Mouse (Mus musculus): ENCODE results near the gene Srbd1. TPM values are rescaled to one million over a fixed set of nuclear protein-coding genes. Genes with fewer than 3 reads are reported as not detected.

Srbd1 gene
- polyA plus RNA-seq, 1 experiment = 2.9 TPM

GRCm38 (mm10) chr17:86060911-86061310, 84.1 kb downstream of the Srbd1 start:
- Histone ChIP-seq H3K4me1 (ENCODE audit: control insufficient read depth, insufficient read depth, low read length) (no peaks in the 10 kb centered on the region), H3K4me3 (replicated peaks; ENCODE audit: extremely low read depth, low read depth, low read length) (no peak overlapping the region)
- no peak for DNase-seq
- 86% methylated on average over 5 of the region's 5 CpGs for WGBS
- no peak for TF ChIP-seq POLR2A (IDR thresholded peaks at IDR 0.05; ENCODE audit: borderline replicate concordance, extremely low read depth, low read depth, low read length)
- TF ChIP-seq CTCF (IDR thresholded peaks at IDR 0.05; ENCODE audit: insufficient read depth, low read length) = no peak

DNA sequence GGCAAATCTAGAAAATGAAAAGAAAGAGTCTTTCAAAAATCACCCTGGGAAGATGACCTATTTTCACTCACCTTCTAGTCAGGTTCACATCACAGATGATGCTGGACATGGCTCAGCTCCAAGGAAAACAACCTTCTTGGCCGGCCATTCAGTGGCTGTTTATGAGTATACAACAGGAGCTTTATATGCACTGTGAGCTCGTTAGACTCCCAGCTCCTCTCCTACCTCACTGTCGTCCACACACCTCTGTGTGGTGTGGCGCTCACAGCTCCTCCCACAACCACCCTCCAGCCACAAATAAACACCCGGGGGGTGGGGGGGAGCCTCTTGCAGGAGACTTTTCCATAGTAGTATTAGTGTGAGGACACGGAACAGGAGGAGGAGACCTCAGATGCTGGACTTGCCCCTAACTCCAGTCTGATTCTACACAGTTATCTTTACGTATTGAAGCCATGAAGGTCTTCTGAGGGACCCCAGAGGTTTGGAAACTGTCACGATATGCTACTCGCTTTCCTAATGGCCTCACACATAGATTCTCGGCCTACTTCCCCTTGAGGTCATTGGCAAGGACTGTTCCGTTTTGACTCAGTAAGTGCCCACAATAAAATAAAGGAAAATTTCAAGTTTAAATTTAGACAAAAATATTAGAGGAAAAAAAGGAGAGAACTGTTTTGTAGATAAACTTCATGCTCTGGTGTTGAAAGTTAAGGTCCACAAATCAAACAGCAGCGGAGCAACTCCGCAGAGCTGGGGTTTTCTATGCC, 104.6 kb downstream of the Srbd1 start:
- H3K4me1 ChIP-seq (ENCODE audit: control insufficient read depth, insufficient read depth, low read length) = peaks cover 3% of the 10 kb centered on the region
- DNase-seq = no peak
- WGBS = 78% methylated on average over 13 of the region's 13 CpGs
- H3K4me3 ChIP-seq (replicated peaks; ENCODE audit: extremely low read depth, low read depth, low read length) = no peak overlapping the region
- TF ChIP-seq CTCF (IDR thresholded peaks at IDR 0.05; ENCODE audit: insufficient read depth, low read length) = no peak
- no peak for TF ChIP-seq POLR2A (IDR thresholded peaks at IDR 0.05; ENCODE audit: borderline replicate concordance, extremely low read depth, low read depth, low read length)

DNA sequence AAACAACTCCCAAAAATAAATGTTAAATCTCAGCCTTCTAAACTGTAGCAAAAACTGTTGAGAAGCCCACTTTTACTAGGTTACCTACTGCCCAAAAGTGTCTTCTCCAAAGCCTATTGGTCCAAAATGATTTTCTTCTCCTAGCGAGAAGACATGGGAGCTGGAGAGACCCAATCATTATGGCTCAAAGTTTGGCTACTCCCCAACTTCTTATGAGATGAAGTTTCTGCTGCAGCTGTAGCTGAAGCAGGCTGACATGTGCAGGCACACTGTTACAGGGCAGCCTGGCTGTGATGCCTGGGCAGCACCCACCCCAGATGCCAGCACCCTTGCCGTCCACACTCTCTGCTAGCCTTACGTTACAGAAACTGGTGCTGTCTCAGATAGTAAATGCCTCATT, 105.2 kb downstream of the Srbd1 start:
- 84% methylated on average over 3 of the region's 3 CpGs for WGBS
- no peak for DNase-seq
- TF ChIP-seq CTCF (IDR thresholded peaks at IDR 0.05; ENCODE audit: insufficient read depth, low read length) = no peak
- no peak for TF ChIP-seq POLR2A (IDR thresholded peaks at IDR 0.05; ENCODE audit: borderline replicate concordance, extremely low read depth, low read depth, low read length)
- H3K4me3 ChIP-seq (replicated peaks; ENCODE audit: extremely low read depth, low read depth, low read length) = no peak overlapping the region
- peaks cover 3% of the 10 kb centered on the region for H3K4me1 ChIP-seq (ENCODE audit: control insufficient read depth, insufficient read depth, low read length)

GRCm38 (mm10) chr17:86038211-86038648, 106.7 kb downstream of the Srbd1 start:
- TF ChIP-seq POLR2A (IDR thresholded peaks at IDR 0.05; ENCODE audit: borderline replicate concordance, extremely low read depth, low read depth, low read length) (no peak), CTCF (IDR thresholded peaks at IDR 0.05; ENCODE audit: insufficient read depth, low read length) (no peak)
- 14% methylated on average over 13 of the region's 13 CpGs for WGBS
- peaks cover 3% of the 10 kb centered on the region for H3K4me1 ChIP-seq (ENCODE audit: control insufficient read depth, insufficient read depth, low read length)
- DNase-seq = no peak
- no peak overlapping the region for H3K4me3 ChIP-seq (replicated peaks; ENCODE audit: extremely low read depth, low read depth, low read length)

GRCm38 (mm10) chr17:86035576-86035975, 109.4 kb downstream of the Srbd1 start:
- peaks cover 3% of the 10 kb centered on the region for H3K4me1 ChIP-seq (ENCODE audit: control insufficient read depth, insufficient read depth, low read length)
- WGBS = 79% methylated on average over 3 of the region's 3 CpGs
- no peak overlapping the region for H3K4me3 ChIP-seq (replicated peaks; ENCODE audit: extremely low read depth, low read depth, low read length)
- TF ChIP-seq CTCF (IDR thresholded peaks at IDR 0.05; ENCODE audit: insufficient read depth, low read length) (no peak), POLR2A (IDR thresholded peaks at IDR 0.05; ENCODE audit: borderline replicate concordance, extremely low read depth, low read depth, low read length) (no peak)
- no peak for DNase-seq

DNA sequence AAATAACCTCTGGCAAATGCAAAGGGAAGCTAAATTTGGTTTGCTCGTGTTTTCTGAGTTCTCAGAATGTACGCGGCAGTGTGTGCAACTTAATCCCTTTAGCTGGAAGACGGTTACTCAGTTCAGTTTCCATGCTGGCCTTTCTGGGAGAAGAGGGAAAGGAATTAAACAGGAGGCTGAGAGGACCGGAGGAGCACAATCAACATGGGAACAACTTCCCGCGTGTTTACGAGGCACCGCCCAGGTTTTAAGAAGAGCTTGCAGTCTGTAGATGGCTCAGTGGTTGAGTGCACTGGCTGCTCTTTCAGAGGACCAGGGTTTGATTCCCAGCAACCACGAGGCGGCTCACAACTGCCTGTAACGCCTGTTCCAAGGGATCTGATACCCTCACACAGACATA, 109.8 kb downstream of the Srbd1 start:
- Histone ChIP-seq H3K4me1 (ENCODE audit: control insufficient read depth, insufficient read depth, low read length) (peaks cover 3% of the 10 kb centered on the region), H3K4me3 (replicated peaks; ENCODE audit: extremely low read depth, low read depth, low read length) (no peak overlapping the region)
- 86% methylated on average over 12 of the region's 12 CpGs for WGBS
- TF ChIP-seq CTCF (IDR thresholded peaks at IDR 0.05; ENCODE audit: insufficient read depth, low read length) (no peak), POLR2A (IDR thresholded peaks at IDR 0.05; ENCODE audit: borderline replicate concordance, extremely low read depth, low read depth, low read length) (no peak)
- no peak for DNase-seq

DNA sequence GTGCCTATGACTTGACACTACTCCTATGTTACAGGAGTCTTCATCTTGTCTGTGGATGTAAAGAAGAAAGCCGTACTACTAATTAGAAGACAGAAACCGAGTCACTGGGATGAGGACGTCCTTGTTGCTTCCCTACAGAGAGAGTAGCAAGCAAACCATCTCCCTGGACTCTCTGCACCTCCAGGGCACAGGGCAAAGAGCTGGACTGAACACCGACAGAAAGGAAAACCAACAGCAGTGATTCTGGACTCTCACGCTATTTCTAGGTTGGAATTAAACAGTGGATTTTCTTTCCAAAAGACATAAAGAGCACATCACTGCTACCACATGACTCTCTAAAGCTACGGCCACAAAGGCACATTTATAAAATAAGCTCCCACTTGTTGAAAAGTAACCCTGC, 110.3 kb downstream of the Srbd1 start:
- DNase-seq = no peak
- 88% methylated on average over 6 of the region's 6 CpGs for WGBS
- Histone ChIP-seq H3K4me3 (replicated peaks; ENCODE audit: extremely low read depth, low read depth, low read length) (no peak overlapping the region), H3K4me1 (ENCODE audit: control insufficient read depth, insufficient read depth, low read length) (peaks cover 3% of the 10 kb centered on the region)
- TF ChIP-seq CTCF (IDR thresholded peaks at IDR 0.05; ENCODE audit: insufficient read depth, low read length) (no peak), POLR2A (IDR thresholded peaks at IDR 0.05; ENCODE audit: borderline replicate concordance, extremely low read depth, low read depth, low read length) (no peak)

DNA sequence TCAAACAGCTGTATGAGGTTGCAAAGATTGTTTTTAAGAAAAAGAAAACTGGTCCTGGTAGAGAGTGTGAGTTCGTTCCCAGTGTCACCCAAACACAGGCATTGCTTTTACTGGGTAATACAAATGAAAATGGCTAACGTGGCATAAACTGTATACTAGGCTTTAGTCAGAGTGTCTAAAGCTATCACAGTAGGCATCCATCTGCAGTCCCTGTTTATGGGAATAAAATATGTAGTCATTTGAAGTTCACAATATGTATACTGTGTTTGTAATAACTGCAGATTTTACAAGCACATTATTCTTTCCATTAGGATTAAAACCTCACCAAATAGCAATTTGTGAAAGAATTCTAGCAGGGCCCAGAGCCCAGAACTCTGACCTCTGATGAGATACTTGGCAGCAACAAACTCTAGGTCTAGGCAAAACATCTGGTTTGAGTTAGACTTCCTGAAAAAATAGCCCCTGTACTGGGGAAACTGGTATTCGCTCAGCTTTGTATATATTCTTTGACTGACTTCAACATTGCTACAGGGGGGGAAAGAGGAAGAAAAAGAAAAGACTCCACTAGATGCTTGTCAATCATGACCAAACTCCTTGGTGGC, 112.8 kb downstream of the Srbd1 start:
- Histone ChIP-seq H3K4me3 (replicated peaks; ENCODE audit: extremely low read depth, low read depth, low read length) (no peak overlapping the region), H3K4me1 (ENCODE audit: control insufficient read depth, insufficient read depth, low read length) (no peaks in the 10 kb centered on the region)
- TF ChIP-seq CTCF (IDR thresholded peaks at IDR 0.05; ENCODE audit: insufficient read depth, low read length) = no peak
- no peak for TF ChIP-seq POLR2A (IDR thresholded peaks at IDR 0.05; ENCODE audit: borderline replicate concordance, extremely low read depth, low read depth, low read length)
- no peak for DNase-seq
- 69% methylated on average over 3 of the region's 3 CpGs for WGBS

DNA sequence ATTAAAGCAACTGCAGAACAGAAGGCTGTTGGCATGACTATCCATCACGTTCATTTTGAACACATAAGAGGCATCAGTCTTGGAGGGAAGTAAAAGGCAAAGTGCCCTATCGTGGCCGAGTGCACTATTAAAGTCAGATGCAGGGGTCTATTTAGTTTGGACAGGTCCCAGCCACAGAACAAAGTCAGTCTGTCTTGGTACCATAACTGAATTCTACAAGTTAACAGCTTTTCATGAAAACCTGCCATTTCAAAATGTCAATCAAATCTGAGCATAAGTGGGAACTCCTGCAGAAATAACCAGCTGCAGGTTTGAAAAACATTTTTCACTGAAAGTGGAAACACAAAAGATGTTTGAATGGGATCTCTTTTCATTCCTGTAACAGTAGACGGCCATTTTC, 115.0 kb downstream of the Srbd1 start:
- DNase-seq = no peak
- WGBS = 70% methylated on average over 4 of the region's 4 CpGs

DNA sequence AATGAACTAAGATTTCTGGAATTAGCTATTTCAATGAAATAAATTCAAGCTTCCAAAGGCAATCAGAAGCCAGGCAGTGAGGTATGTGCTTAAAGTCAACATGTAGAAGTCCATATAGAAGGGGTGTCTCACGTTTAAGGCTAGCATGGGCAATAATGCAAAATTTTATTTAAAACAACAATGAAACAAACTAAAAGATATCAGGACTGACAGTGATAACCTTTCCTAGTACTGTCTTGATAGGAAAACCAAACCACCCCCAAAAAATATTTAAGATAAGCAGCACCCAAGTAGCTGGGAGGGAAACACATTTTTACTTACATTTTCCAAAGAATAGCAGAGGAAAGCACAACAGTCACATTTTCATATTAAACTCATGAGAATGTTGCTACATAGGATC, 115.8 kb downstream of the Srbd1 start:
- TF ChIP-seq POLR2A (IDR thresholded peaks at IDR 0.05; ENCODE audit: borderline replicate concordance, extremely low read depth, low read depth, low read length) = no peak
- no peak for TF ChIP-seq CTCF (IDR thresholded peaks at IDR 0.05; ENCODE audit: insufficient read depth, low read length)
- H3K4me1 ChIP-seq (ENCODE audit: control insufficient read depth, insufficient read depth, low read length) = no peaks in the 10 kb centered on the region
- DNase-seq = no peak
- H3K4me3 ChIP-seq (replicated peaks; ENCODE audit: extremely low read depth, low read depth, low read length) = no peak overlapping the region
- WGBS = 87% methylated on average over 1 of the region's 1 CpGs

More for the DNA sequence above, 115.0 kb downstream of the Srbd1 start:
- H3K4me3 ChIP-seq (replicated peaks; ENCODE audit: extremely low read depth, low read depth, low read length) = no peak overlapping the region
- no peak for TF ChIP-seq CTCF (IDR thresholded peaks at IDR 0.05; ENCODE audit: insufficient read depth, low read length)
- TF ChIP-seq POLR2A (IDR thresholded peaks at IDR 0.05; ENCODE audit: borderline replicate concordance, extremely low read depth, low read depth, low read length) = no peak
- H3K4me1 ChIP-seq (ENCODE audit: control insufficient read depth, insufficient read depth, low read length) = no peaks in the 10 kb centered on the region
